Mouse (Mus musculus) erythroblast, embryonic 14.5 days (primary cell): ENCODE data around the gene Fto.

ENCODE experiments used
- GATA1 ChIP-seq: IDR thresholded peaks from 2 replicates; pipeline ENCODE4 v1.6.1; 2012; ENCODE audit warnings: low read length, inconsistent platforms, mixed read lengths
- TAL1 ChIP-seq: IDR thresholded peaks from 3 replicates; pipeline ENCODE4 v1.6.1; 2012; ENCODE audit warnings: low read length, inconsistent platforms, mixed read lengths

DNA sequence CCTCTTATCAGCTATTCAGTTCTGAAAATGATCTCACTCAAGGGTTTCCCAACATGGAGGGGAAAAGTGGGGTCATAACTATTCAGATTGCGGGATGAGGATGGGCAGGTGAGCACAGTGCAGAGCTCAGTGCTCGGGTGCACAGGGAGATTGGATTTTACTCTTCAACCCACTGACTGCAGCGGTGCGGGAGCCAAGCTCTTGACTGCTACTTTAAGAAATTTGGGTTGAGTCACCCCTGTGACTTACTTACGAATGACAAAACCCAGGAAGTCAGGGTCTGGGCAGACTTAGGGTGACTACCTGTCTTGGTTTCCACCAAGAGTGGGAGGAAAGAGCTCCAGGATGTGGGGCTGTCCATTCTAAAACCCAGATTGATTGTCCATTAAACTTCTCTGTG lies 142.3 kb downstream of the Fto start:
- TF ChIP-seq GATA1, result no peak
- TF ChIP-seq TAL1, result no peak
